28 mouse cellular contexts compared by ENCODE assay signal in genomic region chr8:103402731-103403130, GRCm38 (mm10).
"Had no signal": no experiment of that assay in that cellular context is flagged by ENCODE, and none has a peak within 500 bp of the region (broad histone marks: within the 10 kb centered on the region; RNA-seq: fewer than 3 reads in every experiment).

No protein-coding gene starts in this region.

- DNase-seq: cerebellum, adult 2 months; cerebellum, adult 8-10 months; cerebellum, adult 9-10 months; cerebellum, adult 9-11 months; cerebellum, postnatal 10 days; cerebellum, postnatal 14 days; cerebellum, postnatal 25 days; cerebellum, postnatal 36 days; embryo, embryonic 11 days; forebrain, postnatal 0 days; gastrocnemius, adult 2 months; gastrocnemius, postnatal 10 days; gastrocnemius, postnatal 14 days; gastrocnemius, postnatal 25 days; gastrocnemius, postnatal 36 days; heart, adult 18-20 months; heart, adult 2 months had no signal

- H3K27ac ChIP-seq: embryonic facial prominence, embryonic 12.5 days; embryonic facial prominence, embryonic 13.5 days; embryonic facial prominence, embryonic 15.5 days; forebrain, embryonic 10.5 days; forebrain, embryonic 12.5 days; forebrain, embryonic 13.5 days; forebrain, embryonic 15.5 days; gastrocnemius, adult 2 months; heart, adult 2 months had no signal

- H3K9ac ChIP-seq: embryonic facial prominence, embryonic 12.5 days; embryonic facial prominence, embryonic 13.5 days; embryonic facial prominence, embryonic 15.5 days; forebrain, embryonic 12.5 days; forebrain, embryonic 13.5 days; forebrain, embryonic 15.5 days; forebrain, postnatal 0 days had no signal

- H3K4me1 ChIP-seq: forebrain, embryonic 12.5 days; forebrain, embryonic 13.5 days; forebrain, embryonic 15.5 days had no signal

- H3K4me2 ChIP-seq: embryonic facial prominence, embryonic 12.5 days; embryonic facial prominence, embryonic 13.5 days; embryonic facial prominence, embryonic 15.5 days; forebrain, embryonic 12.5 days; forebrain, embryonic 13.5 days; forebrain, embryonic 15.5 days had no signal

- H3K4me3 ChIP-seq: embryonic facial prominence, embryonic 10.5 days; embryonic facial prominence, embryonic 12.5 days; embryonic facial prominence, embryonic 13.5 days; embryonic facial prominence, embryonic 15.5 days; erythroblast, embryonic 14.5 days; forebrain, embryonic 10.5 days; forebrain, embryonic 12.5 days; forebrain, embryonic 13.5 days; forebrain, embryonic 15.5 days; gastrocnemius, adult 2 months; heart, adult 2 months had no signal

- H3K9me3 ChIP-seq: embryonic facial prominence, embryonic 10.5 days; embryonic facial prominence, embryonic 12.5 days; embryonic facial prominence, embryonic 13.5 days; embryonic facial prominence, embryonic 15.5 days; forebrain, embryonic 12.5 days; forebrain, embryonic 13.5 days; forebrain, embryonic 15.5 days had no signal

- H3K27me3 ChIP-seq: embryonic facial prominence, embryonic 12.5 days; embryonic facial prominence, embryonic 13.5 days; embryonic facial prominence, embryonic 15.5 days; forebrain, embryonic 13.5 days; forebrain, embryonic 15.5 days had no signal

- ATAC-seq: forebrain, embryonic 13.5 days; forebrain, embryonic 14.5 days; forebrain, embryonic 15.5 days; forebrain, embryonic 16.5 days; forebrain, postnatal 0 days had no signal

- H3K36me3 ChIP-seq: embryonic facial prominence, embryonic 10.5 days; embryonic facial prominence, embryonic 12.5 days; embryonic facial prominence, embryonic 13.5 days; embryonic facial prominence, embryonic 15.5 days; forebrain, embryonic 10.5 days; forebrain, embryonic 12.5 days; forebrain, embryonic 15.5 days had no signal
